Mouse (Mus musculus) liver, postnatal 0 days (tissue): ENCODE data around the gene Cnga1. TPM values are rescaled to one million over a fixed set of nuclear protein-coding genes. Genes with fewer than 3 reads are reported as not detected.
A peak's percentile ranks its signal among the peaks of the same experiment; 100 is the strongest.
"Not testable (repeated sequence)": the region's sequence is repeated elsewhere in the genome, so short reads cannot be mapped to it uniquely, and the experiment has no call there.

ENCODE experiments used
- ATAC-seq: fragments of 200-750 bp; cut with Nextera tagmentation; 2 replicates; pipeline ENCODE4 v1.8.0; 2017; ENCODE audit warnings: mild to moderate bottlenecking, moderate library complexity
- DNase-seq: peaks from one replicate; pipeline ENCODE4 v3.0.0-alpha.2; 2016
- H3K27ac ChIP-seq: fragments of 300-500 bp; sonication (generic); 2 replicates; pipeline ENCODE4 v1.5.1; 2014; ENCODE audit warnings: antibody characterized with exemption, moderate library complexity, mild to moderate bottlenecking, low read depth
- H3K27me3 ChIP-seq: fragments of 300-500 bp; sonication (generic); 2 replicates; pipeline ENCODE4 v1.6.1; 2014; ENCODE audit warnings: low read length, control low read depth, mixed read lengths; ENCODE audit not compliant: insufficient read depth
- H3K36me3 ChIP-seq: fragments of 300-500 bp; sonication (generic); replicated peaks from 2 replicates; pipeline ENCODE4 v1.6.1; 2014; ENCODE audit warnings: mild to moderate bottlenecking, control low read depth, low read length, moderate library complexity, mixed read lengths; ENCODE audit not compliant: insufficient read depth
- H3K4me1 ChIP-seq: fragments of 300-500 bp; sonication (generic); 2 replicates; pipeline ENCODE4 v1.6.1; 2014; ENCODE audit warnings: antibody characterized with exemption, mild to moderate bottlenecking, control low read depth; ENCODE audit not compliant: insufficient read depth
- H3K4me2 ChIP-seq: fragments of 300-500 bp; sonication (generic); 2 replicates; pipeline ENCODE4 v1.6.1; 2014; ENCODE audit warnings: low read depth, mild to moderate bottlenecking, low read length, moderate library complexity, mixed read lengths
- H3K4me3 ChIP-seq: fragments of 300-500 bp; sonication (generic); 2 replicates; pipeline ENCODE4 v1.5.1; 2014; ENCODE audit warnings: low read depth, low read length
- H3K9ac ChIP-seq: fragments of 300-500 bp; sonication (generic); replicated peaks from 2 replicates; pipeline ENCODE4 v1.6.1; 2014; ENCODE audit warnings: mild to moderate bottlenecking, moderate library complexity
- H3K9me3 ChIP-seq: fragments of 300-500 bp; sonication (generic); 2 replicates; pipeline ENCODE4 v1.6.1; 2016; ENCODE audit warnings: mild to moderate bottlenecking, control low read depth, low read length, mixed read lengths
- CTCF ChIP-seq: sonication (generic); IDR thresholded peaks from 2 replicates; pipeline ENCODE4 v1.5.1; 2016; ENCODE audit warnings: antibody characterized with exemption, low read depth
- EP300 ChIP-seq: IDR thresholded peaks from 2 replicates; pipeline ENCODE4 v1.6.1; 2016; ENCODE audit warnings: antibody characterized with exemption, low read depth, mild to moderate bottlenecking
- WGBS: fragments of 180-500 bp; shearing (Covaris S2); extraction: QIAGEN DNeasy Blood & Tissue Kit; methylation state at CpG from one replicate; pipeline ENCODE4 v1.1.7; 2014; ENCODE audit not compliant: insufficient replicate concordance; 5-methylcytosine and 5-hydroxymethylcytosine counted together
- polyA plus RNA-seq: library from polyadenylated mRNA; unstranded; fragments of >200 nt; fragmentation: Nextera tagmentation; extraction: Ambion mirVana; gene quantifications from 2 replicates; pipeline ENCODE4 v1.2.1, GENCODE M21; 2015

Gene Cnga1
- polyA plus RNA-seq, 1 experiment from 2014 or later, result not detected

DNA sequence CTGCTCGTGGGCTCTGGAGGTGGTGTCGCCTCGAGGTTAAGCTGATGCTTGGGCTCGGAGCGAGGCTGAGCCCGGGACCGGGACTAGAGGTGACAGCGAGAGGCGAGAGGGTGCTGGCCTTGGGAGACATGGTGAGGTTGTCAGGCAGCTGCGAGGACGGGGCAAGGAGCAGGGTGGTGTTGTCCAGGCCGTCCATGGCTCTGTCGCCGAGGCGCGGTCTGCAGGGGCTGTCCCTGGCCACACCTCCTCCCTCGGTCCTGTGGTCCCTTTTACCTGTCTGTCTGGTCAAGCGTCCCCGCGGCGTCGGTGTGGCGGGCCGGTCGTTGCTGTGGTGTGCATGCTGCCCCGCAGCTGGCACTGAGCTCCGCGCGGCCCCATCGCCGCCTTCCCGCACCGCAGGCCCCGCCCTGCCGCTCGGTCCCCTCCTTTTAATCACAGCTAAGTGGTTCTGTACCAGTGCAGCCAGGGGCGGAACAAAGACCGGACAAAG, 56.8 kb downstream of the Cnga1 start, which contains the start of gene Gm5868:
TSS of gene Gm5868 (minus strand) at position 360 of the 490 bp plus-strand sequence.
- Histone ChIP-seq H3K27me3 (peaks cover 9% of the 10 kb centered on the region; the same call in 1 of the 2 replicates), H3K9me3 (no peaks in the 10 kb centered on the region), H3K27ac (no peak within 1 kb of the TSS), H3K4me2 (peak within 1 kb of the TSS; percentile 60), H3K4me3 (peak within 1 kb of the TSS; percentile 26; the same call in 1 of the 2 replicates), H3K4me1 (no peaks in the 10 kb centered on the region), H3K9ac (no peak within 1 kb of the TSS), H3K36me3 (no peaks in the 10 kb centered on the region)
- 5% methylated on average over 29 of the region's 38 CpGs for WGBS
- TF ChIP-seq EP300, result no peak
- TF ChIP-seq CTCF, result no peak
- DNase-seq (no peak), ATAC-seq (no peak)

GRCm38 (mm10) chr5:72586667-72587191, 57.3 kb downstream of the Cnga1 start:
- not testable (repeated sequence) for H3K36me3 ChIP-seq, H3K9me3 ChIP-seq, H3K4me3 ChIP-seq, H3K9ac ChIP-seq, ATAC-seq, H3K4me2 ChIP-seq, H3K27me3 ChIP-seq, H3K4me1 ChIP-seq, DNase-seq, H3K27ac ChIP-seq
- WGBS, result 42% methylated on average over 25 of the region's 25 CpGs

GRCm38 (mm10) chr5:72586122-72586521, 58.0 kb downstream of the Cnga1 start:
- H3K27me3 ChIP-seq, result peaks cover 10% of the 10 kb centered on the region; the same call in 1 of the 2 replicates
- not testable (repeated sequence) for H3K9me3 ChIP-seq, H3K27ac ChIP-seq, H3K4me3 ChIP-seq, H3K36me3 ChIP-seq, H3K4me1 ChIP-seq, H3K9ac ChIP-seq, H3K4me2 ChIP-seq
- DNase-seq (peak; percentile 29), ATAC-seq (peak; percentile 51)
- 35% methylated on average over 7 of the region's 7 CpGs for WGBS
- TF ChIP-seq CTCF, result peak; percentile 61

- Histone ChIP-seq H3K4me3 (peak within 1 kb of the TSS; percentile 29), H3K27me3 (peaks cover 19% of the 10 kb centered on the region), H3K4me2 (peak within 1 kb of the TSS; percentile 64)
- ATAC-seq, H3K36me3 ChIP-seq, H3K9ac ChIP-seq, DNase-seq, H3K9me3 ChIP-seq, H3K4me1 ChIP-seq, H3K27ac ChIP-seq: not testable (repeated sequence)
- WGBS, result 10% methylated on average over 17 of the region's 21 CpGs
Observed at GRCm38 (mm10) chr5:72580970-72581332, 63.1 kb downstream of the Cnga1 start, which contains the start of gene Zar1. Gene Zar1, minus strand, starts transcription at chr5:72581254.

DNA sequence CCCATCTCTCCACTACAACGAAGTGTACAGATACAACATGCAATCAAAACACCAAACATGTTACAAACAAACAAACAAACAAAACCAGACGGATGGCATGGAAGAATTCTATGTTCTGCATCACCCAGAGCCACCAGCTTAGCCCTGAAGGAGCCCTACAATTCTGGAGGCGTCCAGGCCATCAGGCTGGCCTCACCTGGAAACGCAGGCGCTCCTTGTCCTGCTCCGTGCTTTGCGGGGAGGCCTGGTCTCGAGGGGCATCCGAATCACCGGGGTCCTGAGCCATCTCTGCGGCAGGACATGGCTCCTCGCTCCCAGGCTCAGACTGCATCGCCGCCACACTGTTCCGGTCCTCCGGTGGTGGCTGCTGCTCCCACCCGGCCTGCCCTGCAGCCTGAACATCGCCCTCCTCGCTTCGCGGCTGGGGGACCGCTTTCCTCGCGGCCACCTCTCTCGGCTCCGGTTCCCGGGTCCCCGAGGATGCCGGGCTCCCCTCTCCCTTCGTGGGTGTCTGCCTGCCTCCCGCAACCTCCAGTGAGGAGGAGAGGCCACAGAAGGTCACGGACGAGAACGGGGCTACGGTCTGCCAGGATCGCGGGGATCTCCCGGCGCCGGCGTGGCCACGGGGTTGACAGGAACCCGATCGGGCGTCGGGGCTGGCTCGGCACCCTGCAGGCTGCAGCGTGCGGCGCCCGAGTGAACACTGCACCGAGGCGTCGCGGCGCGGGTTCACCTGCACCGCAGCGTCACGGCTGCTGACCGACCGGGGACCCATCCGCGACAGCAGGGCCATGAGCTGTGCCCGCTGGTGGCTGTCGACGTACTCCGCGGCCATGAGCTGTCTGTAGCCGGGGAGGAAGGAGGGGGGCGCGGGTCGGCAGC, 63.7 kb downstream of the Cnga1 start:
- H3K9ac ChIP-seq, DNase-seq, H3K36me3 ChIP-seq, H3K4me1 ChIP-seq, H3K9me3 ChIP-seq, H3K27ac ChIP-seq: not testable (repeated sequence)
- peak overlapping the region; percentile 64 for H3K4me2 ChIP-seq
- H3K27me3 ChIP-seq, result peaks cover 19% of the 10 kb centered on the region
- 9% methylated on average over 45 of the region's 73 CpGs for WGBS
- peak overlapping the region; percentile 29 for H3K4me3 ChIP-seq
- ATAC-seq, result peak; percentile 21; the same call in 1 of the 2 replicates

DNA sequence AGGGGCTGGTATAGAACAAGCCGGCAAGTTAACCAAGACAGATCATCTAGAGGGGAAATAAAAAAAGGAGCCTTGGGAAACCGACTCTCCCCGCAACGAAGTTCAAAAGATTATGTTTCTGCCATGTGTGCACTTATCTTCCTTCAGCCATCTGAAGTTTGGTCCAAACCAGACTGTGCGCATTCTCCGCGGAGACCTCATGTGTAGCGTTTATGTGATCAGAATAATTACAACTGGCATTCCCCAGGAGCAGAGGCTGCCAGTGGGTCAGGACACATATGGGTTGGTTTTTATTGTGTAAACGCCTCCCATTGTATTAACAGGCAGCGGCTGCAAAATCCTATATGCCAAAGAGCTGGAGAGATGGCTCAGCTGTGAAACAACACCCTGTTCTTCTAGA, 64.5 kb downstream of the Cnga1 start:
- H3K36me3 ChIP-seq, H3K4me1 ChIP-seq, H3K4me2 ChIP-seq, H3K9me3 ChIP-seq, H3K4me3 ChIP-seq, H3K27ac ChIP-seq, ATAC-seq, H3K9ac ChIP-seq, DNase-seq: not testable (repeated sequence)
- H3K27me3 ChIP-seq, result peaks cover 19% of the 10 kb centered on the region
- WGBS, result 68% methylated on average over 10 of the region's 10 CpGs
